Mouse (Mus musculus) lung, adult 2 months (tissue): ENCODE data around the gene Mttp.

Experiments used
- CTCF ChIP-seq: fragments of 200-500 bp; IDR thresholded peaks from 2 replicates; pipeline ENCODE4 v1.5.1; 2011; ENCODE audit warnings: mild to moderate bottlenecking, low read length, control low read depth; ENCODE audit not compliant: insufficient read depth
- POLR2A ChIP-seq: fragments of 200-500 bp; IDR thresholded peaks from 2 replicates; pipeline ENCODE4 v1.6.1; 2011; ENCODE audit warnings: low read depth, mild to moderate bottlenecking, control low read depth, low read length, borderline replicate concordance; ENCODE audit errors: extremely low read depth

GRCm38 (mm10) chr3:138097718-138098117, 47.0 kb downstream of the Mttp start:
- TF ChIP-seq CTCF (no peak), POLR2A (no peak)
